13 mouse cellular contexts compared by ENCODE assay signal in the genomic region with DNA sequence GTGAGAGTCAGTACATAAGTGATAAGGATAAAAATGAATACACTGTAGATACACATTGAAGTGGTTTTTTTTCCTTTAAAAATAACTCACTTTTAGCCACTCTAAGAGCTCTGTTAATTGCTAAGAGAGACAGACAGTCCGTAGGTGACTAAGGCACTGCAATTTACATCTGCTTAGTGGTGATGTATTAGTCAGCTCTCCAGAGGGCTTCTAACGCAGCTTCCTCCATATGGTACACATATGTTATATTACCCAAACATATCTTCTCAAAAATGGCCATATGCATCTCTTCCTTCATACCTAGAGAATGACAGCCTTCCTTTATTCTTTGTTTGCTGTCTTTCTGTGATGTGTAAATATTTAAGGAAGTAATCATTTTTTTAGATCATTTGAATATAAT.
DNase-seq lines count a peak whose midpoint lies in the region; ATAC-seq and TF ChIP-seq lines count a peak whose summit lies in the region.
"Had no signal": no experiment of that assay in that cellular context is flagged by ENCODE, and none has a peak within 500 bp of the region (broad histone marks: within the 10 kb centered on the region; RNA-seq: fewer than 3 reads in every experiment).

No protein-coding gene starts in this region.

- DNase-seq in forebrain, embryonic 10.5 days (ENCODE audit: extremely low spot score, low spot score) = no peak
- DNase-seq in forebrain, postnatal 0 days = no peak
- DNase-seq in midbrain, embryonic 10.5 days (ENCODE audit: low spot score) = no peak
- no peak for DNase-seq in midbrain, postnatal 0 days (ENCODE audit: low spot score)
- DNase-seq in mesoderm, embryonic 11.5 days (ENCODE audit: low read depth, low spot score) = peak; percentile 27
- peak; percentile 54 for DNase-seq in telencephalon, adult 2 months (ENCODE audit: low read depth, low spot score)
- no peak for DNase-seq in heart, adult 18-20 months
- DNase-seq: cerebellum, adult 8-10 months; heart, postnatal 14 days; kidney, adult 8-10 months; right cerebral cortex, adult 18-20 months had no signal

- no peak for ATAC-seq in forebrain, postnatal 0 days
- ATAC-seq in midbrain, postnatal 0 days (ENCODE audit: low FRiP score) = no peak
- ATAC-seq in inflammation-experienced regulatory T-cells, adult 6 months = no peak

- H3K4me3 ChIP-seq in forebrain, embryonic 10.5 days = no peak overlapping the region
- H3K4me3 ChIP-seq in forebrain, postnatal 0 days (ENCODE audit: low read depth, low read length) = no peak overlapping the region
- H3K4me3 ChIP-seq in midbrain, embryonic 10.5 days = no peak overlapping the region
- H3K4me3 ChIP-seq in midbrain, postnatal 0 days (ENCODE audit: low read depth, low read length) = no peak overlapping the region

- no peak for TF ChIP-seq CTCF in forebrain, postnatal 0 days (IDR thresholded peaks at IDR 0.05; ENCODE audit: low read depth)
- no peak for TF ChIP-seq CTCF in midbrain, postnatal 0 days (IDR thresholded peaks at IDR 0.05)

- peak overlapping the region; percentile 86 for H3K27ac ChIP-seq in forebrain, embryonic 10.5 days
- H3K27ac ChIP-seq in forebrain, postnatal 0 days (ENCODE audit: low read depth, low read length) = no peak overlapping the region; the same call in 1 of the 2 replicates
- peak overlapping the region; percentile 83 for H3K27ac ChIP-seq in midbrain, embryonic 10.5 days (replicated peaks)
- H3K27ac ChIP-seq in midbrain, postnatal 0 days (ENCODE audit: low read depth, low read length) = no peak overlapping the region
- H3K27ac ChIP-seq: macrophage had no signal

- peaks cover 36% of the 10 kb centered on the region for H3K27me3 ChIP-seq in forebrain, embryonic 10.5 days (ENCODE audit: poor library complexity, severe bottlenecking)
- H3K27me3 ChIP-seq in forebrain, postnatal 0 days (ENCODE audit: insufficient read depth, low read length) = no peaks in the 10 kb centered on the region
- peaks cover 61% of the 10 kb centered on the region for H3K27me3 ChIP-seq in midbrain, embryonic 10.5 days (ENCODE audit: low read depth, poor library complexity, severe bottlenecking)
- no peaks in the 10 kb centered on the region for H3K27me3 ChIP-seq in midbrain, postnatal 0 days (ENCODE audit: insufficient read depth, low read length)

- no peaks in the 10 kb centered on the region for H3K36me3 ChIP-seq in forebrain, embryonic 10.5 days (replicated peaks)
- no peaks in the 10 kb centered on the region for H3K36me3 ChIP-seq in forebrain, postnatal 0 days (ENCODE audit: insufficient read depth)
- H3K36me3 ChIP-seq in midbrain, embryonic 10.5 days = no peaks in the 10 kb centered on the region
- H3K36me3 ChIP-seq in midbrain, postnatal 0 days (ENCODE audit: insufficient read depth, low read length) = no peaks in the 10 kb centered on the region

- H3K9ac ChIP-seq in forebrain, postnatal 0 days = no peak overlapping the region
- H3K9ac ChIP-seq in midbrain, postnatal 0 days (replicated peaks; ENCODE audit: low read length, poor library complexity, severe bottlenecking) = no peak overlapping the region

- peaks cover 66% of the 10 kb centered on the region for H3K4me1 ChIP-seq in forebrain, embryonic 10.5 days
- peaks cover 8% of the 10 kb centered on the region; the same call in 1 of the 2 replicates for H3K4me1 ChIP-seq in forebrain, postnatal 0 days (ENCODE audit: insufficient read depth)
- peaks cover 73% of the 10 kb centered on the region for H3K4me1 ChIP-seq in midbrain, embryonic 10.5 days
- peaks cover 17% of the 10 kb centered on the region for H3K4me1 ChIP-seq in midbrain, postnatal 0 days (ENCODE audit: insufficient read depth, low read length)

- H3K9me3 ChIP-seq in forebrain, embryonic 10.5 days = no peaks in the 10 kb centered on the region
- no peaks in the 10 kb centered on the region for H3K9me3 ChIP-seq in forebrain, postnatal 0 days (ENCODE audit: low read length)
- H3K9me3 ChIP-seq in midbrain, embryonic 10.5 days (replicated peaks) = no peaks in the 10 kb centered on the region
- no peaks in the 10 kb centered on the region for H3K9me3 ChIP-seq in midbrain, postnatal 0 days (ENCODE audit: low read length)

- no peak overlapping the region for H3K4me2 ChIP-seq in forebrain, postnatal 0 days (ENCODE audit: low read depth)
- H3K4me2 ChIP-seq in midbrain, postnatal 0 days (ENCODE audit: low read depth, low read length, poor library complexity, severe bottlenecking) = no peak overlapping the region

- WGBS in forebrain, embryonic 10.5 days = 53% methylated on average over 2 of the region's 2 CpGs
- 18% methylated on average over 2 of the region's 2 CpGs for WGBS in forebrain, postnatal 0 days
- WGBS in midbrain, embryonic 10.5 days = 37% methylated on average over 2 of the region's 2 CpGs
- WGBS in midbrain, postnatal 0 days = 23% methylated on average over 2 of the region's 2 CpGs

Comparison
In these comparisons a context has a peak if more than half of its experiments do, and no peak if none do; other contexts are left out.
1. H3K27ac ChIP-seq: peak in forebrain, embryonic 10.5 days (single experiment) and midbrain, embryonic 10.5 days (single experiment); none in forebrain, postnatal 0 days (single experiment) and midbrain, postnatal 0 days (single experiment).
2. DNase-seq: peak in mesoderm, embryonic 11.5 days (single experiment) and telencephalon, adult 2 months (single experiment); none in forebrain, embryonic 10.5 days (single experiment), forebrain, postnatal 0 days (single experiment), midbrain, embryonic 10.5 days (single experiment), midbrain, postnatal 0 days (single experiment) and heart, adult 18-20 months (0 of 2).